Mouse (Mus musculus): Measurements from ENCODE around the gene Odc1.

DNA sequence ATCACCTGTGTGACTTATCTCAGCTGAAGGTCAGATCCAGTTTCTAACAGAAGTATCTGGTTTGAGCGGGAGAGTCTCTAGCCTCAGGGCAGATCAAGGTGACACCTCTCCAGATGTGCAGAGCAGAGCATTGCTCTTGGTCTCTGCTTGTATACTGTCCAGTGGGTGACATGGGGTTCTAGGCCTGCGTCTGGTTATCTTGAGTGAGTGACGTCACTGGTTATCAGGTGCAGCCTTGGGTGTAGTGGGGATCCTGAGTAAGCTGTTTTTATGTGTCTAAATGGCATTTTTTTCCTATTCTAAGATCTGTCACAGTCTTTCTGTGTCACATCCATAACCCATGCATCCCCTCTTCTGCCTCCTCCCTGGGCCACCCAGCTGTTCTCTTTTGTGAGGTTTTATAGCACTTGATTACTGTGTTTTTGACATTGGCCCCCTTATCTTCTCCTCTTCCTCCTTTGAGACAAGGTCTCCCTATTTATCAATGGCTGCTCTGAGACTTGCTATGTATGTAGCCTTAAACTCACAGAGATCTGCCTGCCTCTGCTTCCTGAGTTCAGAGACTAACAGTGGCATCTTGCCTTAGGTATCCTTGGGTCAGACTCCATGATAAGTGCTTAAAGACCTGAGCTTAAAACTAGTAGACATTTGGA lies 20.9 kb downstream of the Odc1 start:
- no peak for TF ChIP-seq CTCF (IDR thresholded peaks at IDR 0.05; ENCODE audit: low read depth)
- TF ChIP-seq EP300 (IDR thresholded peaks at IDR 0.05; ENCODE audit: low read depth): no peak

Measured in heart, postnatal 0 days (tissue).